Mouse (Mus musculus) C2C12 (cell line): ENCODE measurements around the gene Zfp91. TPM values are rescaled to one million over a fixed set of nuclear protein-coding genes. Genes with fewer than 3 reads are reported as not detected.

Source experiments
- H3K27me3 ChIP-seq: one replicate; pipeline ENCODE4 v1.6.1; 2011; ENCODE audit not compliant: control insufficient read depth, insufficient read depth, insufficient read length
- H3K36me3 ChIP-seq: one replicate; pipeline ENCODE4 v1.6.1; 2011; ENCODE audit not compliant: control insufficient read depth, insufficient read depth
- H3K4me3 ChIP-seq: one replicate; pipeline ENCODE4 v1.5.1; 2011; ENCODE audit warnings: mild to moderate bottlenecking, control low read depth; ENCODE audit not compliant: poor library complexity, insufficient read depth, severe bottlenecking
- H3K79me2 ChIP-seq: one replicate; pipeline ENCODE4 v1.6.1; 2011; ENCODE audit not compliant: control insufficient read depth, insufficient read depth
- H3K79me3 ChIP-seq: one replicate; pipeline ENCODE4 v1.6.1; 2011; ENCODE audit warnings: low read depth, control low read depth
- H3ac ChIP-seq: one replicate; pipeline ENCODE3; 2011; ENCODE audit warnings: low read depth; ENCODE audit not compliant: control insufficient read depth, insufficient read length
- CEBPB ChIP-seq: IDR thresholded peaks from one replicate; pipeline ENCODE4 v1.6.1; 2011; ENCODE audit warnings: low read depth, mild to moderate bottlenecking, control low read depth, moderate library complexity
- CTCF ChIP-seq: IDR thresholded peaks from one replicate; pipeline ENCODE4 v1.5.1; 2011; ENCODE audit not compliant: control insufficient read depth, insufficient read depth, insufficient read length
- FOSL1 ChIP-seq: IDR thresholded peaks from one replicate; pipeline ENCODE4 v1.8.0; 2011; ENCODE audit warnings: mild to moderate bottlenecking, low read length; ENCODE audit not compliant: poor library complexity, insufficient read depth, severe bottlenecking
- MAX ChIP-seq: IDR thresholded peaks from one replicate; pipeline ENCODE4 v1.6.1; 2011; ENCODE audit warnings: mild to moderate bottlenecking, control low read depth
- MYOD1 ChIP-seq: IDR thresholded peaks from one replicate; pipeline ENCODE4 v1.6.1; 2011; ENCODE audit warnings: low read depth; ENCODE audit not compliant: control insufficient read depth, insufficient read length
- MYOG ChIP-seq: IDR thresholded peaks from one replicate; pipeline ENCODE4 v1.6.1; 2011; ENCODE audit not compliant: control insufficient read depth, insufficient read length; ENCODE audit errors: extremely low read depth
- USF1 ChIP-seq: IDR thresholded peaks from one replicate; pipeline ENCODE4 v1.6.1; 2011; ENCODE audit warnings: low read depth, mild to moderate bottlenecking, control low read depth, moderate library complexity
- polyA plus RNA-seq: library from polyadenylated mRNA; unstranded; fragments of >200 nt; fragmentation: generic; extraction: Trizol; gene quantifications from one replicate; pipeline ENCODE4 v1.2.1, GENCODE M21; 2012; ENCODE audit warnings: missing spikeins

Zfp91 gene
- polyA plus RNA-seq, 1 experiment = 25.0 TPM

DNA sequence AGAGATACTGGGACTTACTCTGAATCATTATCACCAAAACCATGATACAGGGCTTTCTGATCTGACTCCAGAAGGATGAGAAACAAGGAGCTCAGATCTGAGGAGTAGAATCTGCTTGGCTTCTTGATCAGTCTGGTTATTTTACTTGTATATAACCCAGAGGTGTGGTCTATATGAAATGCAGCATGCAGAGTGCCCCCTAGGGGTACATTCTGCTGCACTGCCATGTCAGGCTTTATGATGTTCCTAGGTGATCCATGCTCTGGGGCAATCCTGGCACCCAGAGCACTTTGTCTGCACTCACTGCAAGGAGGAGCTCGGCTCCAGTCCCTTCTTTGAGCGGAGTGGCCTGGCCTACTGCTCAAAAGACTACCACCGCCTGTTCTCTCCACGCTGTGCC lies 28.6 kb upstream of the Zfp91 start:
- H3K79me2 ChIP-seq = no peaks in the 10 kb centered on the region
- no peaks in the 10 kb centered on the region for H3K27me3 ChIP-seq
- H3K79me3 ChIP-seq = no peaks in the 10 kb centered on the region
- no peak overlapping the region for H3K4me3 ChIP-seq
- no peaks in the 10 kb centered on the region for H3K36me3 ChIP-seq
- TF ChIP-seq CEBPB (no peak), FOSL1 (no peak), CTCF (no peak), MYOG (no peak), USF1 (no peak), MYOD1 (no peak), MAX (no peak)
- no peak overlapping the region for H3ac ChIP-seq

GRCm38 (mm10) chr19:12820383-12820782 lies 24.5 kb upstream of the Zfp91 start:
- no peaks in the 10 kb centered on the region for H3K79me2 ChIP-seq
- H3ac ChIP-seq = no peak overlapping the region
- TF ChIP-seq MAX = no peak
- TF ChIP-seq USF1 = no peak
- TF ChIP-seq MYOG = no peak
- TF ChIP-seq CEBPB = no peak
- no peak for TF ChIP-seq MYOD1
- no peak for TF ChIP-seq CTCF
- TF ChIP-seq FOSL1 = no peak
- no peaks in the 10 kb centered on the region for H3K27me3 ChIP-seq
- H3K79me3 ChIP-seq = no peaks in the 10 kb centered on the region
- no peaks in the 10 kb centered on the region for H3K36me3 ChIP-seq
- no peak overlapping the region for H3K4me3 ChIP-seq

DNA sequence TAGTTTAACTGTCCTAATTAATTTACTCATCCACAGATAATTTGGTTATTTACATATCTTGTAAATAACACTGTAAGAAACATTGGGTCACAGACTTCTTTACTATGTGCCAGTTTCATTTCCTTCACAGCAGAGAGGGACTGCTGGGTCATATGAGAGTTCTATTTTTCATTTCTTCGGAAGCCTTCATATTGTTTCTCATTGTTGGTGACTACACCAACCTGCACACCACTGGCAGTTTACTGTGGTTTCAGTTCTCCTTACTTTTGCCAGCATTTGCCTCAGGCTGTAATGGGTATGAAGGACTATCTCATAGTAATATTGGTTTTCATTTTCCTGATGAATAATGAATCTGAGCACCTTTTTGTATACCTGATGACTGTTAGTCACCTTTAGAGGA lies 22.6 kb upstream of the Zfp91 start:
- Histone ChIP-seq H3K4me3 (no peak overlapping the region), H3K27me3 (no peaks in the 10 kb centered on the region), H3K79me2 (no peaks in the 10 kb centered on the region), H3ac (no peak overlapping the region), H3K79me3 (no peaks in the 10 kb centered on the region), H3K36me3 (no peaks in the 10 kb centered on the region)
- no peak for TF ChIP-seq CEBPB

DNA sequence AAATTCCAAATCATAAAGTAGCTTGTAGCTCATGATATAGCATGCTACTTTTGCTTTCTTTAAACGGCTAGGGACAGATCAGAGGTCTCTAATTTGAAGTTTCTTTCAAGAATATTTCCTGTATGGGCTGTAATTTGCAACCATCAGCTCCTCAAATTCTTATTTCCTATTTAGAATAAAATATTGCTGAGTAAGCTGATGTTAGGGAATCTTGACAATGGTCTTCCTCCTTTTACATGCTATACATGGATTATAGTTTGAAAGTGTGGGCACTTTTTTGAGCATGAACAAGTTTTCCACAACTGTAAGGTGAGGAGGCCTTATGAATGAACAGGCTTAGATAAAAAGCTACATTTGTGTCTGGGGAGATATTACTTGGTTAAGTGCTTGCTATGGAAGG lies 18.0 kb upstream of the Zfp91 start:
- Histone ChIP-seq H3K79me3 (no peaks in the 10 kb centered on the region), H3K27me3 (no peaks in the 10 kb centered on the region), H3K4me3 (no peak overlapping the region), H3K79me2 (no peaks in the 10 kb centered on the region), H3K36me3 (no peaks in the 10 kb centered on the region), H3ac (no peak overlapping the region)
- TF ChIP-seq CTCF (no peak), MAX (no peak), FOSL1 (no peak), USF1 (no peak), CEBPB (no peak), MYOG (no peak), MYOD1 (no peak)

DNA sequence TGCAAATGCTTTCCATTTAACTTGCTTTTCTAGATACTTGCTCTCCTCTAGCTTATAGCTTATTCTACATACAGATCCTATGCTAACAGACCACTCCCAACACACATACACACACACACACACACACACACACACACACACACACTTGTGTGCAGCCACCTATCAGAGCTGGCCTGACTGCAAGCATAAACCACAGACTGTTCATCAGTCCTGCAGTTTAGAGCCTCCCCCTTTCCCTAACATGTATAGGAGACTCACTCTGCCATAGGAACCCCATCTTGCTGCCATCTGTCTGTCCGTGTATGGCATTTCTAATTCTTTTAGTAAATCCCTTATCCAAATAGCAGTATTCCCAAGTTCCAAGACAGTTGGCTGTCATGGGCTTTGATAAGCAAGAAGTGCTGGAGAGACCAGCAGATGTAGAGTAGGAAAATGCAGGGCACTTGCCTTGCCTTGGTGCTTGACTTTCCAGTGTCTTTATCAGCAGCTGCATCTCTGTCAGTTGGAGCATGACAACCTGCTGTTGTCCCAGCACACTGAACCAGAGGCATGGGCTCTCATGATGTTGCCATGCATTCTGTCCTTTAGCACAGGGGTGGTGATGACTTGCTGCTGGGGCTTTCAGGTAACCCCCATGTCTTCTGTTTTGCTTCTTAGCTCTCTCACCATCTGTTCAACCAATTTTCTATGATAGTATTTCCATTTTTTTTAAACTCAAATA lies 16.9 kb upstream of the Zfp91 start:
- no peaks in the 10 kb centered on the region for H3K79me3 ChIP-seq
- H3K4me3 ChIP-seq = no peak overlapping the region
- H3K79me2 ChIP-seq = no peaks in the 10 kb centered on the region
- no peaks in the 10 kb centered on the region for H3K27me3 ChIP-seq
- TF ChIP-seq CEBPB = no peak
- no peak for TF ChIP-seq MYOD1
- TF ChIP-seq USF1 = no peak
- TF ChIP-seq CTCF = no peak
- TF ChIP-seq FOSL1 = no peak
- TF ChIP-seq MYOG = no peak
- TF ChIP-seq MAX = no peak
- no peak overlapping the region for H3ac ChIP-seq
- H3K36me3 ChIP-seq = no peaks in the 10 kb centered on the region

- Histone ChIP-seq H3K4me3 (no peak overlapping the region), H3K79me3 (no peaks in the 10 kb centered on the region), H3K79me2 (no peaks in the 10 kb centered on the region), H3K27me3 (no peaks in the 10 kb centered on the region), H3K36me3 (no peaks in the 10 kb centered on the region), H3ac (no peak overlapping the region)
- TF ChIP-seq MYOD1 (no peak), USF1 (no peak), CEBPB (no peak), FOSL1 (no peak), CTCF (no peak), MYOG (no peak), MAX (no peak)
These were observed 10.3 kb upstream of the Zfp91 start for GRCm38 (mm10) chr19:12806214-12806613.
